Mouse (Mus musculus) lung, embryonic 16.5 days (tissue): ENCODE data around the gene Mto1. TPM values are rescaled to one million over a fixed set of nuclear protein-coding genes. Genes with fewer than 3 reads are reported as not detected.

Experiments used
- microRNA-seq: library from miRNA; unstranded; fragments of <30 nt; microRNA quantifications from one replicate; pipeline ENCODE4, GENCODE M21; 2016
- polyA plus RNA-seq: library from polyadenylated mRNA; unstranded; fragments of >200 nt; fragmentation: Nextera tagmentation; extraction: Ambion mirVana; gene quantifications from 2 replicates; pipeline ENCODE4 v1.2.1, GENCODE M21; 2015

Gene Mto1
- polyA plus RNA-seq, 1 experiment from 2014 or later: 22.8 TPM

Small RNA genes within 50 kb of the gene (microRNA-seq; reads per million reads assigned to microRNA genes)
- not detected for gene Gm26377

Other genes with a start within 250 kb of the Mto1 start
- not detected in 2 replicates for gene Gsta1, start 217.6 kb upstream of the Mto1 start, polyA plus RNA-seq
- 0.25 TPM in 1 of 2 replicates, not detected in the other for gene Gm3776, start 191.1 kb upstream of the Mto1 start, polyA plus RNA-seq
- gene Gm10639, start 158.3 kb upstream of the Mto1 start, polyA plus RNA-seq: not detected in 2 replicates
- gene Omt2a, start 133.4 kb upstream of the Mto1 start, polyA plus RNA-seq: not detected in 2 replicates
- not detected in 2 replicates for gene Omt2b, start 120.6 kb upstream of the Mto1 start, polyA plus RNA-seq
- 0.33 TPM in 1 of 2 replicates, not detected in the other for gene Gsta2, start 92.4 kb upstream of the Mto1 start, polyA plus RNA-seq
- 0.44 TPM in 1 of 2 replicates, not detected in the other for gene Dppa5a, start 80.0 kb upstream of the Mto1 start, polyA plus RNA-seq
- gene Ooep, start 69.5 kb upstream of the Mto1 start, polyA plus RNA-seq: 2.8 and 3.1 TPM in 2 replicates
- gene Ddx43, start 52.4 kb upstream of the Mto1 start, polyA plus RNA-seq: 0.11 and 0.13 TPM in 2 replicates
- 1.9 and 2.7 TPM in 2 replicates for gene Cgas, start 5.0 kb upstream of the Mto1 start, polyA plus RNA-seq
- 1.0 and 1.3 TPM in 2 replicates for gene Gm17324, start 578 bp downstream of the Mto1 start, polyA plus RNA-seq
- gene Eef1a1, start 40.9 kb downstream of the Mto1 start, polyA plus RNA-seq: 4,476 and 4,740 TPM in 2 replicates
- 14.9 and 16.2 TPM in 2 replicates for gene Slc17a5, start 139.8 kb downstream of the Mto1 start, polyA plus RNA-seq
- gene Cd109, start 167.3 kb downstream of the Mto1 start, polyA plus RNA-seq: 10.6 and 10.7 TPM in 2 replicates